Mouse (Mus musculus): ENCODE data around the gene Kdm7a. TPM values are rescaled to one million over a fixed set of nuclear protein-coding genes. Genes with fewer than 3 reads are reported as not detected.

Gene Kdm7a
- polyA plus RNA-seq (2015; fragmentation: Nextera tagmentation; extraction: Ambion mirVana), result 10.1 and 11.4 TPM in 2 replicates

GRCm38 (mm10) chr6:39206581-39207461, at the start of gene Kdm7a:
Kdm7a (minus strand) TSS chr6:39206789.

GRCm38 (mm10) chr6:39117584-39118455, 88.8 kb downstream of the Kdm7a start, which contains the start of gene Parp12:
Parp12 (minus strand) TSS chr6:39118349.

Other genes with a start within 250 kb of the Kdm7a start
- 5.8 and 8.6 TPM in 2 replicates for gene Parp12, start 88.4 kb downstream of the Kdm7a start, polyA plus RNA-seq (2015; fragmentation: Nextera tagmentation; extraction: Ambion mirVana)
- 10.1 and 10.3 TPM in 2 replicates for gene Slc37a3, start 170.9 kb upstream of the Kdm7a start, polyA plus RNA-seq (2015; fragmentation: Nextera tagmentation; extraction: Ambion mirVana)
- gene Rab19, start 174.4 kb upstream of the Kdm7a start, polyA plus RNA-seq (2015; fragmentation: Nextera tagmentation; extraction: Ambion mirVana), result 2.4 and 3.3 TPM in 2 replicates
- 327 and 343 TPM in 2 replicates for gene Mkrn1, start 213.7 kb upstream of the Kdm7a start, polyA plus RNA-seq (2015; fragmentation: Nextera tagmentation; extraction: Ambion mirVana)

All from spleen, postnatal 0 days (tissue).